ENCODE assay signal across 9 mouse cellular contexts in the genomic region with DNA sequence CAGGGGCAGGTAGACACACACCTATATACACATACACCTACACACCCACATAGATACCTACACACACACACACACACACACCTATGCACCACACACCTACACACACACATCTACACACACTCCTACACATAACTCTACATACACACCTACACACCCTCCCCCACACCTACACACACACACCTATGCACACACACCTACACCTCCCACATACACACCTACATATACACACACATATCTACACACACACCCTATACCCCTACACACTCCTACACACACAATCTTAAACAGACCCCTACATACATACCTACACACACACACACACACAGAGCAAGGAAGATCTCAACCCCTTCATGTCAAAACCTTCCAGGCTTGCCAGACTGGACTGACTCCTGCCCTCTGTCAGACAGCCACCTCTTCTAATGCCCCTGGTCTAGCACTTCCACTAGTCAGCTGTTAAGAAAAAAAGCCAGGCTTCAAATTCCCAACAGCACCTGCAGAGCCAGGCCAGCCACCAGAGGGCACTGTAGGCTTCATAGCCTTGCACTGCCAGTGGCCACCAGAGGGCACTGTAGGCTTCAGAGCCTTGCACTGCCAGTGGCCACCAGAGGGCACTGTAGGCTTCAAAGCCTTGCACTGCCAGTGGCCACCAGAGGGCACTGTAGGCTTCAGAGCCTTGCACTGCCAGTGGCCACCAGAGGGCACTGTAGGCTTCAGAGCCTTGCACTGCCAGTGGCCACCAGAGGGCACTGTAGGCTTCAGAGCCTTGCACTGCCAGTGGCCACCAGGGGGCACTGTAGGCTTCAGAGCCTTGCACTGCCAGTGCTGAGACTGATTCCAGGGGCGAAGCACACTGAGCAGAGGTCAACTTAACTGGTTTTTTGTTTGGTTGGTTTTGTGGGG. TPM values are rescaled to one million over a fixed set of nuclear protein-coding genes. Genes with fewer than 3 reads are reported as not detected.
DNase-seq lines count a peak whose midpoint lies in the region; ATAC-seq and TF ChIP-seq lines count a peak whose summit lies in the region.
"Had no signal": no experiment of that assay in that cellular context is flagged by ENCODE, and none has a peak within 500 bp of the region (broad histone marks: within the 10 kb centered on the region; RNA-seq: fewer than 3 reads in every experiment).

No protein-coding gene starts in this region.

- H3K4me3 ChIP-seq in neural tube, embryonic 11.5 days (ENCODE audit: low read depth, low read length), result no peak overlapping the region
- H3K4me3 ChIP-seq in neural tube, embryonic 15.5 days (replicated peaks), result no peak overlapping the region
- H3K4me3 ChIP-seq: neural tube, embryonic 12.5 days had no signal

- no peak overlapping the region for H3K27ac ChIP-seq in neural tube, embryonic 11.5 days (ENCODE audit: low read depth, low read length)
- no peak overlapping the region for H3K27ac ChIP-seq in neural tube, embryonic 15.5 days (replicated peaks)
- H3K27ac ChIP-seq: neural tube, embryonic 12.5 days had no signal

- ATAC-seq in neural tube, embryonic 11.5 days (ENCODE audit: insufficient read depth, low FRiP score, low TSS enrichment), result peak; percentile 16; the same call in 1 of the 2 replicates
- ATAC-seq in neural tube, embryonic 15.5 days (ENCODE audit: low FRiP score), result no peak; the same call in 1 of the 2 replicates
- ATAC-seq in Patski, result no peak

- no peaks in the 10 kb centered on the region for H3K9me3 ChIP-seq in neural tube, embryonic 11.5 days (ENCODE audit: control insufficient read depth, low read length)
- no peaks in the 10 kb centered on the region for H3K9me3 ChIP-seq in neural tube, embryonic 15.5 days (replicated peaks)
- H3K9me3 ChIP-seq: neural tube, embryonic 12.5 days had no signal

- in situ Hi-C loops in Patski (cut with MboI; ENCODE audit: low pct_unique_long_range_greater_than_20kb), result loop anchor here (5.0 kb wide), 1 partner anchor 130 kb away; no protein-coding TSS in a partner anchor

- H3K4me2 ChIP-seq in neural tube, embryonic 11.5 days (ENCODE audit: low read depth), result no peak overlapping the region
- H3K4me2 ChIP-seq in neural tube, embryonic 15.5 days, result no peak overlapping the region
- H3K4me2 ChIP-seq: neural tube, embryonic 12.5 days had no signal

- no peaks in the 10 kb centered on the region for H3K4me1 ChIP-seq in neural tube, embryonic 11.5 days (ENCODE audit: control insufficient read depth, insufficient read depth, low read length)
- peaks cover under 1% of the 10 kb centered on the region for H3K4me1 ChIP-seq in neural tube, embryonic 15.5 days

- peaks cover 3% of the 10 kb centered on the region; the same call in 1 of the 2 replicates for H3K36me3 ChIP-seq in neural tube, embryonic 11.5 days (ENCODE audit: control insufficient read depth, insufficient read depth, low read length)
- peaks cover 39% of the 10 kb centered on the region for H3K36me3 ChIP-seq in neural tube, embryonic 15.5 days

- CTCF ChIA-PET in Patski (lab: Charles Lee), result interaction anchor here (0.6 to 1.3 kb wide), 5 partner anchors 10 to 170 kb away, joined by 3 to 7 read pairs (median 3); partner anchors contain the start of gene Zfp651

- DNase-seq in neural tube, embryonic 11.5 days (ENCODE audit: low spot score), result peak; percentile 45
- DNase-seq in Patski (ENCODE audit: low read depth, low spot score), result no peak
- peak; percentile 64 for DNase-seq in cerebellum, adult 9-11 months
- peak; percentile 67 to 71 for DNase-seq in heart, postnatal 36 days
- DNase-seq in left cerebral cortex, postnatal 4 days, result peak; percentile 68
- peak; percentile 92 for DNase-seq in naive thymus-derived CD4-positive, alpha-beta T cell, adult 2 months (ENCODE audit: low read depth)
- no peak for DNase-seq in yolk sac, embryonic 10.5 days (ENCODE audit: low spot score)

- no peak overlapping the region for H3K9ac ChIP-seq in neural tube, embryonic 11.5 days (ENCODE audit: low read length)
- no peak overlapping the region for H3K9ac ChIP-seq in neural tube, embryonic 15.5 days (replicated peaks)
- H3K9ac ChIP-seq: neural tube, embryonic 12.5 days had no signal

- intact Hi-C loops in heart, postnatal 36 days (cut with DNase I), result loop anchor here (2.0 kb wide), 1 partner anchor 133 kb away; no protein-coding TSS in a partner anchor
- intact Hi-C loops in left cerebral cortex, postnatal 4 days (cut with DNase I), result no loop called here

- no peaks in the 10 kb centered on the region for H3K27me3 ChIP-seq in neural tube, embryonic 11.5 days (ENCODE audit: control insufficient read depth, insufficient read depth, low read length)
- H3K27me3 ChIP-seq in neural tube, embryonic 15.5 days (replicated peaks), result no peaks in the 10 kb centered on the region
- no peaks in the 10 kb centered on the region for H3K27me3 ChIP-seq in Patski
- H3K27me3 ChIP-seq: neural tube, embryonic 12.5 days had no signal

- WGBS in neural tube, embryonic 11.5 days, result 100% methylated on average over 1 of the region's 1 CpGs
- WGBS in neural tube, embryonic 15.5 days, result 100% methylated on average over 1 of the region's 1 CpGs

- POLR2A ChIA-PET in Patski (lab: Charles Lee), result interaction anchor here (0.7 kb wide), 1 partner anchor 13 kb away, joined by 3 read pairs; the partner anchor contains the start of gene Ss18l2

- TF ChIP-seq CTCF in Patski (IDR thresholded peaks at IDR 0.05), result peak; percentile 97

RNA-seq across cellular contexts. Expression of gene Sec22c, which starts 7.9 kb away (rescaled TPM):
- 14.2 and 17.4 TPM in 2 replicates for polyA plus RNA-seq in neural tube, embryonic 11.5 days (2014; fragmentation: Nextera tagmentation; extraction: Ambion mirVana)
- polyA plus RNA-seq in neural tube, embryonic 15.5 days (2015; fragmentation: Nextera tagmentation; extraction: Ambion mirVana), result 20.0 and 21.3 TPM in 2 replicates
- 12.7 TPM for polyA plus RNA-seq in Patski (2021)
- total RNA-seq in heart, postnatal 36 days (2021), result 1 to 10 TPM; 5.5 to 6.1 TPM
- total RNA-seq in left cerebral cortex, postnatal 4 days (2021), result 10 to 100 TPM; 38.7 to 40.7 TPM

RNA-seq across cellular contexts. Expression of gene Ss18l2, which starts 12.7 kb away (rescaled TPM):
- polyA plus RNA-seq in neural tube, embryonic 11.5 days (2014; fragmentation: Nextera tagmentation; extraction: Ambion mirVana), result 134 and 135 TPM in 2 replicates
- polyA plus RNA-seq in neural tube, embryonic 15.5 days (2015; fragmentation: Nextera tagmentation; extraction: Ambion mirVana), result 182 and 206 TPM in 2 replicates
- 63.8 TPM for polyA plus RNA-seq in Patski (2021)
- 100 to 1,000 TPM; 125 to 135 TPM for total RNA-seq in heart, postnatal 36 days (2021)
- total RNA-seq in left cerebral cortex, postnatal 4 days (2021), result 10 to 100 TPM; 60.1 to 60.6 TPM

RNA-seq across cellular contexts. Expression of gene Nktr, which starts 21.6 kb away (rescaled TPM):
- 56.9 and 61.7 TPM in 2 replicates for polyA plus RNA-seq in neural tube, embryonic 11.5 days (2014; fragmentation: Nextera tagmentation; extraction: Ambion mirVana)
- 51.5 and 52.8 TPM in 2 replicates for polyA plus RNA-seq in neural tube, embryonic 15.5 days (2015; fragmentation: Nextera tagmentation; extraction: Ambion mirVana)
- 54.5 TPM for polyA plus RNA-seq in Patski (2021)
- 10 to 100 TPM; 33.0 to 33.7 TPM for total RNA-seq in heart, postnatal 36 days (2021)
- 100 to 1,000 TPM; 145 to 152 TPM for total RNA-seq in left cerebral cortex, postnatal 4 days (2021)

RNA-seq across cellular contexts. Expression of gene Vipr1, which starts 54.9 kb away (rescaled TPM):
- polyA plus RNA-seq in neural tube, embryonic 11.5 days (2014; fragmentation: Nextera tagmentation; extraction: Ambion mirVana), result 0.45 and 0.57 TPM in 2 replicates
- 0.38 and 1.1 TPM in 2 replicates for polyA plus RNA-seq in neural tube, embryonic 15.5 days (2015; fragmentation: Nextera tagmentation; extraction: Ambion mirVana)
- polyA plus RNA-seq in Patski (2021), result not detected
- total RNA-seq in heart, postnatal 36 days (2021), result 1 to 10 TPM; 1.1 to 3.9 TPM
- 1 to 10 TPM; 3.1 to 5.5 TPM for total RNA-seq in left cerebral cortex, postnatal 4 days (2021)

RNA-seq across cellular contexts. Expression of gene Lyzl4, which starts 55.5 kb away (rescaled TPM):
- not detected in 2 replicates for polyA plus RNA-seq in neural tube, embryonic 11.5 days (2014; fragmentation: Nextera tagmentation; extraction: Ambion mirVana)
- polyA plus RNA-seq in neural tube, embryonic 15.5 days (2015; fragmentation: Nextera tagmentation; extraction: Ambion mirVana), result 0.77 TPM in 1 of 2 replicates, not detected in the other
- polyA plus RNA-seq in Patski (2021), result not detected
- not detected for total RNA-seq in heart, postnatal 36 days (2021)
- under 1 TPM; 0.42 to 0.98 TPM for total RNA-seq in left cerebral cortex, postnatal 4 days (2021)
- polyA plus RNA-seq: neural tube, embryonic 12.5 days had no signal

Comparison
In these comparisons a context has a peak if more than half of its experiments do, and no peak if none do; other contexts are left out.
1. DNase-seq: peak in neural tube, embryonic 11.5 days (single experiment), cerebellum, adult 9-11 months (single experiment), heart, postnatal 36 days (2 of 2), left cerebral cortex, postnatal 4 days (single experiment) and naive thymus-derived CD4-positive, alpha-beta T cell, adult 2 months (single experiment); none in Patski (single experiment) and yolk sac, embryonic 10.5 days (single experiment).